10 mouse cellular contexts compared by ENCODE assay signal in genomic region chr8:20557184-20557583, GRCm38 (mm10). TPM values are rescaled to one million over a fixed set of nuclear protein-coding genes. Genes with fewer than 3 reads are reported as not detected.
DNase-seq lines count a peak whose midpoint lies in the region; ATAC-seq and TF ChIP-seq lines count a peak whose summit lies in the region.
"Not testable (repeated sequence)": the region's sequence is repeated elsewhere in the genome, so short reads cannot be mapped to it uniquely, and the experiment has no call there.
"Had no signal": no experiment of that assay in that cellular context is flagged by ENCODE, and none has a peak within 500 bp of the region (broad histone marks: within the 10 kb centered on the region; RNA-seq: fewer than 3 reads in every experiment).

No protein-coding gene starts in this region.

- peak overlapping the region; percentile 67; the same call in 1 of the 2 replicates for H3K4me3 ChIP-seq in ES-Bruce4 (ENCODE audit: low read depth, low read length)
- peak overlapping the region; percentile 31 for H3K4me3 ChIP-seq in embryonic facial prominence, embryonic 13.5 days
- H3K4me3 ChIP-seq in hindbrain, embryonic 13.5 days = peak overlapping the region; percentile 31; the same call in 1 of the 2 replicates
- not testable (repeated sequence) for H3K4me3 ChIP-seq in kidney, postnatal 0 days (replicated peaks; ENCODE audit: low read depth, low read length)
- H3K4me3 ChIP-seq in liver, embryonic 15.5 days (replicated peaks) = peak overlapping the region; percentile 20
- peak overlapping the region; percentile 29; the same call in 1 of the 2 replicates for H3K4me3 ChIP-seq in midbrain, embryonic 13.5 days (replicated peaks)

- H3K27me3 ChIP-seq in ES-Bruce4 (ENCODE audit: control insufficient read depth, insufficient read depth, low read length, poor library complexity, severe bottlenecking); embryonic facial prominence, embryonic 13.5 days; hindbrain, embryonic 13.5 days; kidney, postnatal 0 days (ENCODE audit: insufficient read depth, low read length); liver, embryonic 15.5 days; midbrain, embryonic 13.5 days: not testable (repeated sequence)

- TF ChIP-seq EP300 in ES-Bruce4 (IDR thresholded peaks at IDR 0.05; ENCODE audit: insufficient read depth, low read depth, low read length) = not testable (repeated sequence)

- ATAC-seq in embryonic facial prominence, embryonic 13.5 days (ENCODE audit: insufficient number of reproducible peaks, insufficient read depth, low FRiP score, low TSS enrichment, low read depth) = peak; percentile 85
- ATAC-seq in granulocyte monocyte progenitor cell, adult 5-6 weeks (replicated peaks; ENCODE audit: poor library complexity, severe bottlenecking) = peak; percentile 37
- ATAC-seq in hindbrain, embryonic 13.5 days (ENCODE audit: low FRiP score) = peak; percentile 91
- ATAC-seq in kidney, postnatal 0 days (replicated peaks; ENCODE audit: low FRiP score, low read depth) = peak; percentile 75
- peak; percentile 51 for ATAC-seq in liver, embryonic 15.5 days (ENCODE audit: insufficient read depth)
- peak; percentile 88 for ATAC-seq in midbrain, embryonic 13.5 days

- TF ChIP-seq CTCF in ES-Bruce4 (IDR thresholded peaks at IDR 0.05; ENCODE audit: low read depth, low read length); kidney, postnatal 0 days (IDR thresholded peaks at IDR 0.05; ENCODE audit: low read depth): not testable (repeated sequence)

- not testable (repeated sequence) for H3K27ac ChIP-seq in ES-Bruce4 (ENCODE audit: insufficient read depth, low read length); embryonic facial prominence, embryonic 13.5 days; hindbrain, embryonic 13.5 days; kidney, postnatal 0 days; liver, embryonic 15.5 days (replicated peaks); midbrain, embryonic 13.5 days

- peak overlapping the region; percentile 48 for H3K4me2 ChIP-seq in embryonic facial prominence, embryonic 13.5 days
- H3K4me2 ChIP-seq in hindbrain, embryonic 13.5 days = peak overlapping the region; percentile 36
- H3K4me2 ChIP-seq in kidney, postnatal 0 days (ENCODE audit: low read length) = not testable (repeated sequence)
- H3K4me2 ChIP-seq in liver, embryonic 15.5 days = peak overlapping the region; percentile 51
- peak overlapping the region; percentile 31 for H3K4me2 ChIP-seq in midbrain, embryonic 13.5 days (replicated peaks)

- not testable (repeated sequence) for TF ChIP-seq POLR2A in ES-Bruce4 (IDR thresholded peaks at IDR 0.05; ENCODE audit: insufficient read depth, low read length)

- H3K4me1 ChIP-seq in ES-Bruce4 (ENCODE audit: control insufficient read depth, insufficient read depth, low read length); embryonic facial prominence, embryonic 13.5 days; hindbrain, embryonic 13.5 days (replicated peaks); kidney, postnatal 0 days (replicated peaks; ENCODE audit: insufficient read depth, low read length); liver, embryonic 15.5 days (replicated peaks); midbrain, embryonic 13.5 days (replicated peaks): not testable (repeated sequence)

- not testable (repeated sequence) for DNase-seq in kidney, postnatal 0 days (ENCODE audit: low spot score)
- DNase-seq in retina, postnatal 1 day = peak; percentile 0

- H3K36me3 ChIP-seq in ES-Bruce4 (ENCODE audit: control insufficient read depth, insufficient read depth, low read length, poor library complexity, severe bottlenecking); embryonic facial prominence, embryonic 13.5 days; hindbrain, embryonic 13.5 days; kidney, postnatal 0 days (ENCODE audit: insufficient read depth, low read length); liver, embryonic 15.5 days (replicated peaks); midbrain, embryonic 13.5 days: not testable (repeated sequence)

- not testable (repeated sequence) for H3K9me3 ChIP-seq in ES-Bruce4 (replicated peaks; ENCODE audit: control insufficient read depth, insufficient read depth, low read length, poor library complexity, severe bottlenecking); embryonic facial prominence, embryonic 13.5 days; hindbrain, embryonic 13.5 days; kidney, postnatal 0 days (replicated peaks; ENCODE audit: low read length); liver, embryonic 15.5 days (replicated peaks); midbrain, embryonic 13.5 days

- not testable (repeated sequence) for H3K9ac ChIP-seq in ES-Bruce4 (ENCODE audit: low read depth, poor library complexity, severe bottlenecking); embryonic facial prominence, embryonic 13.5 days; hindbrain, embryonic 13.5 days; kidney, postnatal 0 days (ENCODE audit: low read depth, low read length); liver, embryonic 15.5 days; midbrain, embryonic 13.5 days (replicated peaks)

- WGBS in embryonic facial prominence, embryonic 13.5 days = 74% methylated on average over 7 of the region's 8 CpGs
- 82% methylated on average over 7 of the region's 8 CpGs for WGBS in hindbrain, embryonic 13.5 days
- 83% methylated on average over 7 of the region's 8 CpGs for WGBS in kidney, postnatal 0 days
- WGBS in liver, embryonic 15.5 days (ENCODE audit: insufficient replicate concordance) = 71% methylated on average over 7 of the region's 8 CpGs
- 80% methylated on average over 7 of the region's 8 CpGs for WGBS in midbrain, embryonic 13.5 days

RNA-seq across cellular contexts. Expression of gene Gm21119, which starts 57.5 kb away (rescaled TPM):
- polyA plus RNA-seq in ES-Bruce4 (2011; ENCODE audit: insufficient read depth, insufficient read length, low read depth, missing spikeins) = 0.75 TPM in 1 of 2 replicates, not detected in the other
- polyA plus RNA-seq in embryonic facial prominence, embryonic 13.5 days (2015; fragmentation: Nextera tagmentation; extraction: Ambion mirVana) = 0.23 TPM in 1 of 2 replicates, not detected in the other
- total RNA-seq in granulocyte monocyte progenitor cell, adult 5-6 weeks (2014; fragmentation: Nextera tagmentation) = not detected in 2 replicates
- total RNA-seq in granulocyte monocyte progenitor cell, adult 5-6 weeks (2017) = not detected in 2 replicates
- 0.08 and 0.09 TPM in 2 replicates for polyA plus RNA-seq in hindbrain, embryonic 13.5 days (2015; fragmentation: Nextera tagmentation; extraction: Ambion mirVana)
- polyA plus RNA-seq in kidney, postnatal 0 days (2015; fragmentation: Nextera tagmentation; extraction: Ambion mirVana) = 0.09 TPM in 1 of 2 replicates, not detected in the other
- not detected in 2 replicates for polyA plus RNA-seq in liver, embryonic 15.5 days (2015; fragmentation: Nextera tagmentation; extraction: Ambion mirVana)
- not detected in 2 replicates for polyA plus RNA-seq in midbrain, embryonic 13.5 days (2015; fragmentation: Nextera tagmentation; extraction: Ambion mirVana)
- polyA plus RNA-seq: forebrain, embryonic 10.5 days; gonadal fat pad, adult 2 months had no signal

Comparison
In these comparisons a context has a peak if more than half of its experiments do, and no peak if none do; other contexts are left out.
1. ATAC-seq: peak in every context shown above with its lines; median percentile 91 in hindbrain, embryonic 13.5 days; 88 in midbrain, embryonic 13.5 days; 85 in embryonic facial prominence, embryonic 13.5 days; 75 in kidney, postnatal 0 days; 51 in liver, embryonic 15.5 days; 37 in granulocyte monocyte progenitor cell, adult 5-6 weeks.